Mouse (Mus musculus) intestine, embryonic 14.5 days (tissue): ENCODE measurements around the gene Cnksr3. TPM values are rescaled to one million over a fixed set of nuclear protein-coding genes. Genes with fewer than 3 reads are reported as not detected.

Experiments used
- ATAC-seq: fragments of 200-750 bp; cut with Nextera tagmentation; replicated peaks from 2 replicates; pipeline ENCODE4 v1.8.0; 2017; ENCODE audit warnings: low read depth, moderate number of reproducible peaks, moderate TSS enrichment, moderate library complexity; ENCODE audit not compliant: low FRiP score, low TSS enrichment
- DNase-seq: peaks from one replicate; pipeline ENCODE4 v3.0.0-alpha.2; 2018; ENCODE audit warnings: low spot score
- H3K27ac ChIP-seq: fragments of 300-500 bp; sonication (generic); 2 replicates; pipeline ENCODE4 v1.5.1; 2014; ENCODE audit warnings: low read depth, mild to moderate bottlenecking, control low read depth
- H3K27me3 ChIP-seq: fragments of 300-500 bp; sonication (generic); replicated peaks from 2 replicates; pipeline ENCODE4 v1.6.1; 2014; ENCODE audit warnings: low read length, control low read depth; ENCODE audit not compliant: control insufficient read depth, insufficient read depth
- H3K36me3 ChIP-seq: fragments of 300-500 bp; sonication (generic); 2 replicates; pipeline ENCODE4 v1.6.1; 2014; ENCODE audit warnings: low read length, control low read depth; ENCODE audit not compliant: control insufficient read depth, insufficient read depth
- H3K4me1 ChIP-seq: fragments of 300-500 bp; sonication (generic); replicated peaks from 2 replicates; pipeline ENCODE4 v1.6.1; 2014; ENCODE audit warnings: low read length, control low read depth, mixed read lengths; ENCODE audit not compliant: control insufficient read depth, insufficient read depth
- H3K4me2 ChIP-seq: fragments of 300-500 bp; sonication (generic); 2 replicates; pipeline ENCODE4 v1.6.1; 2014; ENCODE audit warnings: low read length
- H3K4me3 ChIP-seq: fragments of 300-500 bp; sonication (generic); 2 replicates; pipeline ENCODE4 v1.5.1; 2014; ENCODE audit warnings: low read depth, low read length, control low read depth, mixed read lengths
- H3K9ac ChIP-seq: fragments of 300-500 bp; sonication (generic); 2 replicates; pipeline ENCODE4 v1.6.1; 2014; ENCODE audit warnings: mild to moderate bottlenecking, low read length
- H3K9me3 ChIP-seq: fragments of 300-500 bp; sonication (generic); 2 replicates; pipeline ENCODE4 v1.6.1; 2016; ENCODE audit warnings: low read length, control low read depth; ENCODE audit not compliant: control insufficient read depth
- WGBS: fragments of 180-500 bp; shearing (Covaris S2); extraction: QIAGEN DNeasy Blood & Tissue Kit; methylation state at CpG from one replicate; pipeline ENCODE4 v1.1.7; 2014; 5-methylcytosine and 5-hydroxymethylcytosine counted together
- polyA plus RNA-seq: library from polyadenylated mRNA; unstranded; fragments of >200 nt; fragmentation: Nextera tagmentation; extraction: Ambion mirVana; gene quantifications from 2 replicates; pipeline ENCODE4 v1.2.1, GENCODE M21; 2014

The Cnksr3 gene
- polyA plus RNA-seq, 1 experiment from 2014 or later = 14.2 TPM

- no peaks in the 10 kb centered on the region for H3K9me3 ChIP-seq
- H3K27me3 ChIP-seq = no peaks in the 10 kb centered on the region
- 92% methylated on average over 6 of the region's 6 CpGs for WGBS
- no peak overlapping the region for H3K4me3 ChIP-seq
- no peaks in the 10 kb centered on the region for H3K36me3 ChIP-seq
- H3K4me2 ChIP-seq = no peak overlapping the region
- no peak overlapping the region for H3K27ac ChIP-seq
- no peak overlapping the region for H3K9ac ChIP-seq
- no peak for ATAC-seq
- DNase-seq = no peak
- no peaks in the 10 kb centered on the region for H3K4me1 ChIP-seq
Measured at GRCm38 (mm10) chr10:7111462-7112000, 100.5 kb downstream of the Cnksr3 start.

GRCm38 (mm10) chr10:7103872-7104271, 108.2 kb downstream of the Cnksr3 start:
- no peak overlapping the region for H3K27ac ChIP-seq
- no peak overlapping the region for H3K9ac ChIP-seq
- ATAC-seq (no peak), DNase-seq (no peak)
- no peak overlapping the region for H3K4me2 ChIP-seq
- H3K27me3 ChIP-seq = no peaks in the 10 kb centered on the region
- WGBS = 24% methylated on average over 1 of the region's 1 CpGs
- no peaks in the 10 kb centered on the region for H3K9me3 ChIP-seq
- no peaks in the 10 kb centered on the region for H3K36me3 ChIP-seq
- no peak overlapping the region for H3K4me3 ChIP-seq
- H3K4me1 ChIP-seq = no peaks in the 10 kb centered on the region

- no peaks in the 10 kb centered on the region for H3K9me3 ChIP-seq
- WGBS = 74% methylated on average over 1 of the region's 1 CpGs
- no peak overlapping the region for H3K4me3 ChIP-seq
- ATAC-seq (no peak), DNase-seq (no peak)
- H3K27me3 ChIP-seq = no peaks in the 10 kb centered on the region
- H3K4me2 ChIP-seq = no peak overlapping the region
- no peak overlapping the region for H3K9ac ChIP-seq
- no peaks in the 10 kb centered on the region for H3K36me3 ChIP-seq
- H3K4me1 ChIP-seq = peaks cover 3% of the 10 kb centered on the region; the same call in 1 of the 2 replicates
- peak overlapping the region; percentile 12; the same call in 1 of the 2 replicates for H3K27ac ChIP-seq
Measured at GRCm38 (mm10) chr10:7077971-7078370, 134.1 kb downstream of the Cnksr3 start.

- 34% methylated on average over 7 of the region's 7 CpGs for WGBS
- ATAC-seq = no peak
- 0 out of 2 replicates have a peak overlapping the region, but pooled peaks have one; percentile 34 for H3K27ac ChIP-seq
Measured at GRCm38 (mm10) chr10:7077389-7077808, 134.6 kb downstream of the Cnksr3 start.

GRCm38 (mm10) chr10:7076662-7077211, 135.3 kb downstream of the Cnksr3 start:
- Histone ChIP-seq H3K4me3 (0 out of 2 replicates have a peak overlapping the region, but pooled peaks have one; percentile 0), H3K9ac (peak overlapping the region; percentile 20; the same call in 1 of the 2 replicates), H3K27ac (peak overlapping the region; percentile 75), H3K36me3 (no peaks in the 10 kb centered on the region), H3K9me3 (no peaks in the 10 kb centered on the region), H3K4me2 (peak overlapping the region; percentile 40), H3K4me1 (peaks cover 3% of the 10 kb centered on the region; the same call in 1 of the 2 replicates), H3K27me3 (no peaks in the 10 kb centered on the region)
- 20% methylated on average over 7 of the region's 8 CpGs for WGBS
- ATAC-seq = peak; percentile 75
- DNase-seq = peak; percentile 54

More at GRCm38 (mm10) chr10:7077389-7077808, 134.6 kb downstream of the Cnksr3 start:
- Histone ChIP-seq H3K9ac (no peak overlapping the region), H3K36me3 (no peaks in the 10 kb centered on the region), H3K4me2 (no peak overlapping the region), H3K9me3 (no peaks in the 10 kb centered on the region), H3K27me3 (no peaks in the 10 kb centered on the region), H3K4me1 (peaks cover 3% of the 10 kb centered on the region; the same call in 1 of the 2 replicates), H3K4me3 (no peak overlapping the region)
- DNase-seq = no peak

GRCm38 (mm10) chr10:7076201-7076600, 135.8 kb downstream of the Cnksr3 start:
- H3K27ac ChIP-seq = peak overlapping the region; percentile 75; the same call in 1 of the 2 replicates
- H3K4me2 ChIP-seq = peak overlapping the region; percentile 40
- peaks cover 3% of the 10 kb centered on the region; the same call in 1 of the 2 replicates for H3K4me1 ChIP-seq
- no peaks in the 10 kb centered on the region for H3K27me3 ChIP-seq
- H3K9me3 ChIP-seq = no peaks in the 10 kb centered on the region
- H3K36me3 ChIP-seq = no peaks in the 10 kb centered on the region
- DNase-seq (peak; percentile 77), ATAC-seq (peak; percentile 75)
- 0 out of 2 replicates have a peak overlapping the region, but pooled peaks have one; percentile 0 for H3K4me3 ChIP-seq
- 9% methylated on average over 8 of the region's 8 CpGs for WGBS
- H3K9ac ChIP-seq = no peak overlapping the region

GRCm38 (mm10) chr10:7075661-7076060, 136.4 kb downstream of the Cnksr3 start:
- Histone ChIP-seq H3K27me3 (no peaks in the 10 kb centered on the region), H3K9me3 (no peaks in the 10 kb centered on the region), H3K4me3 (no peak overlapping the region), H3K9ac (no peak overlapping the region), H3K36me3 (no peaks in the 10 kb centered on the region), H3K4me2 (no peak overlapping the region), H3K4me1 (peaks cover 3% of the 10 kb centered on the region; the same call in 1 of the 2 replicates), H3K27ac (no peak overlapping the region)
- 78% methylated on average over 2 of the region's 2 CpGs for WGBS
- ATAC-seq = no peak
- no peak for DNase-seq

- 81% methylated on average over 2 of the region's 2 CpGs for WGBS
- Histone ChIP-seq H3K27ac (no peak overlapping the region), H3K36me3 (no peaks in the 10 kb centered on the region), H3K27me3 (no peaks in the 10 kb centered on the region), H3K4me2 (no peak overlapping the region), H3K9ac (no peak overlapping the region), H3K4me3 (no peak overlapping the region), H3K9me3 (no peaks in the 10 kb centered on the region), H3K4me1 (peaks cover 3% of the 10 kb centered on the region; the same call in 1 of the 2 replicates)
- DNase-seq (no peak), ATAC-seq (no peak)
Measured at GRCm38 (mm10) chr10:7074231-7074630, 137.8 kb downstream of the Cnksr3 start.
